Mouse (Mus musculus): Measurements from ENCODE around the gene Tor3a. TPM values are rescaled to one million over a fixed set of nuclear protein-coding genes. Genes with fewer than 3 reads are reported as not detected.
A peak's percentile ranks its signal among the peaks of the same experiment; 100 is the strongest.

Gene Tor3a
- polyA plus RNA-seq, 2 experiments, result 2.2 to 3.0 TPM

DNA sequence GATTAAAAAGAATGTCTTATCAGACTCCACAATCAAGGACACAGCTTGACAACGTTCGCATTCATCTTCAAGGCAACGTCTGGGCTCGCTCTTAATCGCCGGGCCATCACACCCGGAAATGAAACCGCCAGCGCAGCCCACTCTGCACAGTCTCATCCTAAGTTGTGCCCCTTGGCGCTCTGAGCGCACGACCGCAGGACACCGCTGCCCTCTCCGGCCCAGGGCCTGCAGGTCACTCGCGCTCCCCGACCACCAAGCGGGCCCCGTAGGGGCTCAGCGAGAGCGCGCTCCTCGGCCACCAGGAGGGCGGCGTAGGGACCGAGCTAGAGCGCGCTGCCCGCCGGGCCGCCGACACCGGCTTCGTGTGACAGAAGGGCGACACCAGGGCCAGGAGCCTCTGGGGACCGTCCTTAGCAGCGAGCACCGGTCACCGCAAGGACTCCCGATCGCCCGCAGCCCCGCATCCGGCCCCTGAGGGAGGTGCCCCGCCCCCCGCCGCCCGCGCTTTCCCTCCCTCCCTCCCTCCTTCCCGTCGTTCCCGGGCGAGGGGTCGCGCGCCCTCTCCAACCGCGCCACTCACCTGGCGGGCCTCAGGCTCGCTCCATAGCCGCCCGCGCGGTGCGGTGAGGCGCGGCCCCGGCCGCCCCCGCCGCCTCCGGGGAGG, 44.3 kb upstream of the Tor3a start:
- ATAC-seq (ENCODE audit: insufficient read depth) (peak; percentile 63), DNase-seq (ENCODE audit: low read depth in 3 of 3, low spot score in 3 of 3) (peak in 1 of 3 experiments; percentile 50)
- no peaks in the 10 kb centered on the region for H3K9me3 ChIP-seq (ENCODE audit: control insufficient read depth, low read length)
- peaks cover 17 to 19% of the 10 kb centered on the region in 2 experiments for H3K4me1 ChIP-seq (replicated peaks; ENCODE audit: control insufficient read depth in 2 of 2, insufficient read depth in 2 of 2, low read length in 1 of 2)
- peak overlapping the region; percentile 91 for H3K9ac ChIP-seq (replicated peaks)
- peak overlapping the region; percentile 72 for H3K27ac ChIP-seq
- H3K4me3 ChIP-seq (ENCODE audit: insufficient read depth in 1 of 2, low read depth in 2 of 2, low read length in 2 of 2), result peak overlapping the region; percentile 84 to 95
- H3K27me3 ChIP-seq (ENCODE audit: control insufficient read depth, insufficient read depth, low read length), result no peaks in the 10 kb centered on the region
- under 1% methylated on average over 59 of the region's 73 CpGs for WGBS (ENCODE audit: insufficient replicate concordance)
- H3K36me3 ChIP-seq (replicated peaks; ENCODE audit: control insufficient read depth, insufficient read depth, low read depth), result no peaks in the 10 kb centered on the region; the same call in 1 of the 2 replicates
- peak overlapping the region; percentile 93 for H3K4me2 ChIP-seq (ENCODE audit: low read depth)
- TF ChIP-seq EP300 (IDR thresholded peaks at IDR 0.05; ENCODE audit: low read depth), result no peak
- no peak for TF ChIP-seq CTCF (IDR thresholded peaks at IDR 0.05; ENCODE audit: low read depth)

DNA sequence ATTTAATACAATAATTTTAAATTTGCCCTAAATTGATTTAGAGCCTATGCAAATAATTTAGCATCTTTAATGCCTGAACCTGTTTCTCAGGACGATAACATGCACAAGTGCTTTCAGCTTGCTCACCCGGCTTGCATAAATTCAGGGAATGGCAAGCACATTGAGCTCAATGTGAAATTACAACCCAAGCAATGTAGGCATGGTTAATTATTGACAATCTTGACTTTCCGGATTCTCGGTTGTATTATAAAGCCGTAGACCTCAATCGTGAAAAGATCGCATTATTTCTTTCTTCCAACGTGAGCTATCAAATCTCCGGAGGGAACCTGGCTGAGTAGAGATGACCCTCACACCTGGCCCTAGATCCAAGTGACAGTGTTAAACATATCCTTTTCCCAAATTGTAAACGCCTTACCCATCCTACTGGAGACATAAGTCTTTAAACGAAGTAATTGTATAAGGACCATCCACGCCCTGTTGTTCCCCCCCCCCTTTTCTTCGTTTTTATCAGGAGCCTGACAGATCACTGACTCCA, 43.7 kb upstream of the Tor3a start:
- ATAC-seq (ENCODE audit: insufficient read depth), result no peak
- DNase-seq (ENCODE audit: low read depth in 3 of 3, low spot score in 3 of 3), result no peak
- Histone ChIP-seq H3K27me3 (ENCODE audit: control insufficient read depth, insufficient read depth, low read length) (no peaks in the 10 kb centered on the region), H3K36me3 (replicated peaks; ENCODE audit: control insufficient read depth, insufficient read depth, low read depth) (no peaks in the 10 kb centered on the region; the same call in 1 of the 2 replicates), H3K27ac (peak overlapping the region; percentile 72), H3K4me3 (ENCODE audit: insufficient read depth in 1 of 2, low read depth in 2 of 2, low read length in 2 of 2) (peak overlapping the region; percentile 84 to 95), H3K4me2 (ENCODE audit: low read depth) (peak overlapping the region; percentile 93), H3K9me3 (ENCODE audit: control insufficient read depth, low read length) (no peaks in the 10 kb centered on the region), H3K4me1 (replicated peaks; ENCODE audit: control insufficient read depth in 2 of 2, insufficient read depth in 2 of 2, low read length in 1 of 2) (peaks cover 17 to 19% of the 10 kb centered on the region in 2 experiments), H3K9ac (replicated peaks) (peak overlapping the region; percentile 91)
- 21% methylated on average over 13 of the region's 13 CpGs for WGBS (ENCODE audit: insufficient replicate concordance)
- no peak for TF ChIP-seq CTCF (IDR thresholded peaks at IDR 0.05; ENCODE audit: low read depth)
- no peak for TF ChIP-seq EP300 (IDR thresholded peaks at IDR 0.05; ENCODE audit: low read depth)

DNA sequence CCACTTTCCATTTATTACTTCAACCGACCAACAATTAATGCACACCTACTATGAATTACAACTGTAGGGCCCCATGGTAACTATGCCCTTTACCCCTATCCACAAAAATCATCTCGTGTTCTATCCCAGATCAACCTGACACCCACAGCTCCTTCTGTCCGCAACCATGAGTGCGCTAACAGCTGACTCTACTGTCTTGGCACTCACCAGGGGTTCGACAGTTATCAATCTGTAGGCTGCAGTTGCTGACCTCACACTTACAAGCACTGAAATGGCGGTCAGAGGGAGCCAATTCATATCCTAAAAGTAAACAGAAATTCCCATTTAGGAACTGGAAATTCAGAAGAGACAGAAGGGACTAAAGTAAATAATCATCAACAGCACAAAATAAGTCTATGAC, 42.5 kb upstream of the Tor3a start:
- DNase-seq (ENCODE audit: low read depth in 3 of 3, low spot score in 3 of 3), result no peak
- no peak overlapping the region for H3K4me2 ChIP-seq (ENCODE audit: low read depth)
- no peak for TF ChIP-seq EP300 (IDR thresholded peaks at IDR 0.05; ENCODE audit: low read depth)
- TF ChIP-seq CTCF (IDR thresholded peaks at IDR 0.05; ENCODE audit: low read depth), result no peak
- H3K36me3 ChIP-seq (replicated peaks; ENCODE audit: control insufficient read depth, insufficient read depth, low read depth), result no peaks in the 10 kb centered on the region; the same call in 1 of the 2 replicates
- H3K4me1 ChIP-seq (replicated peaks; ENCODE audit: control insufficient read depth in 2 of 2, insufficient read depth in 2 of 2, low read length in 1 of 2), result peaks cover 15 to 19% of the 10 kb centered on the region in 2 experiments
- H3K9ac ChIP-seq (replicated peaks), result no peak overlapping the region
- H3K9me3 ChIP-seq (ENCODE audit: control insufficient read depth, low read length), result no peaks in the 10 kb centered on the region
- no peak overlapping the region for H3K27ac ChIP-seq
- ATAC-seq (ENCODE audit: insufficient read depth), result no peak
- 77% methylated on average over 6 of the region's 6 CpGs for WGBS (ENCODE audit: insufficient replicate concordance)
- no peaks in the 10 kb centered on the region for H3K27me3 ChIP-seq (ENCODE audit: control insufficient read depth, insufficient read depth, low read length)
- no peak overlapping the region for H3K4me3 ChIP-seq (ENCODE audit: insufficient read depth in 1 of 2, low read depth in 2 of 2, low read length in 2 of 2)

DNA sequence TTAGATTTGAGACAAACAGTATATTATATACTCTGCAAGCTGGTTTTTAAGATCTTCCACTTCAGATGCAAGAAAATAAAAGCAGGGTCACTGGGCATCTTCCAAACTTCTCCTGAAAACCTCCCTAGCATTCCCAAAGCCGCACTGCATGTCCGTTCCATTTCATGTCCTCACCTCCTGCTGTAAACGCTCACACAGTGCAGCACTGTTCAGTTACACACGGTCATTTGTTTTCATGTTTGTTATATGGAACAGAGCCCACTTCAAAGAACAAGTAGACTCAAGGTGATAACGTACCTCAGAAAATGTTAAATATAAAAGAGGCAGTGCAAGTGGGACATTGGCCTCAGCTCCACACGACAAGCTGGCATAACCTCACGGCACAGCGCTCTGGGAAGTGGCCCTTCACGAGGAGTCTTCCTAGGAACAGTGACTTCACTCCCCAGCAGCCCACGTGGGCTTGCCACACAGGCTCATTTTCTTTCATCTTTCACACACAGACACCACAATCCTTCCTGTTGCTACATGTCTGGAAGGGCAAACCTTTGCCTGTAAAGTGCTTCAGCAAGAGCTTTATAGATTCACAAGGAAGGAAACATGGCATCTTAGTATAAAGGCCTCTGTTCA, 36.4 kb upstream of the Tor3a start:
- Histone ChIP-seq H3K4me2 (ENCODE audit: low read depth) (no peak overlapping the region), H3K27me3 (ENCODE audit: control insufficient read depth, insufficient read depth, low read length) (no peaks in the 10 kb centered on the region), H3K4me1 (replicated peaks; ENCODE audit: control insufficient read depth in 2 of 2, insufficient read depth in 2 of 2, low read length in 1 of 2) (peaks cover 3% of the 10 kb centered on the region in 2 experiments; a peak in 1 of 4 replicates), H3K36me3 (replicated peaks; ENCODE audit: control insufficient read depth, insufficient read depth, low read depth) (peaks cover 2% of the 10 kb centered on the region), H3K9me3 (ENCODE audit: control insufficient read depth, low read length) (no peaks in the 10 kb centered on the region), H3K9ac (replicated peaks) (no peak overlapping the region), H3K27ac (no peak overlapping the region), H3K4me3 (ENCODE audit: insufficient read depth in 1 of 2, low read depth in 2 of 2, low read length in 2 of 2) (no peak overlapping the region)
- ATAC-seq (ENCODE audit: insufficient read depth) (no peak), DNase-seq (ENCODE audit: low read depth in 3 of 3, low spot score in 3 of 3) (no peak)
- 67% methylated on average over 10 of the region's 10 CpGs for WGBS (ENCODE audit: insufficient replicate concordance)
- TF ChIP-seq EP300 (IDR thresholded peaks at IDR 0.05; ENCODE audit: low read depth), result no peak
- TF ChIP-seq CTCF (IDR thresholded peaks at IDR 0.05; ENCODE audit: low read depth), result no peak

DNA sequence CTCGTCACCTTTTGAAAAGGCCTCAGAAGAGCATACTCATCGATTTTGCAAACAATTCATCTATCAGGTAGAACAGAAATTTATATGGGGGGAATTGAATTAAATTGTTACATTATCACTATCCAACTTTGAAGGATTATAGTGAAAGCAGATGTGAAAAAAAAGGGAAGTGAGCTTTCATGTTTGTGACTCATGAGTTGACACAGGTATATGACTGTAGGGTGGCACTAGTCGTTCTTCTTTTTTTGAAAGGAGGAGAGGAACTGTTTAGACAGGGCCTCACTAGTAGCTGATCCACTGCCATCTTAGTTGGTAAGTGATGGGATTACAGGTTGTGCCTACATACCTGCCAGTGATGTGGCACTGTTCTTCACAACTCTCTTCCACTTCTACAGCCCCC, 34.5 kb upstream of the Tor3a start:
- WGBS (ENCODE audit: insufficient replicate concordance), result 56% methylated on average over 3 of the region's 3 CpGs

More for the DNA sequence above, 34.5 kb upstream of the Tor3a start:
- peaks cover 9% of the 10 kb centered on the region for H3K36me3 ChIP-seq (replicated peaks; ENCODE audit: control insufficient read depth, insufficient read depth, low read depth)
- H3K4me2 ChIP-seq (ENCODE audit: low read depth), result no peak overlapping the region
- no peaks in the 10 kb centered on the region for H3K9me3 ChIP-seq (ENCODE audit: control insufficient read depth, low read length)
- H3K27me3 ChIP-seq (ENCODE audit: control insufficient read depth, insufficient read depth, low read length), result no peaks in the 10 kb centered on the region
- no peak for TF ChIP-seq CTCF (IDR thresholded peaks at IDR 0.05; ENCODE audit: low read depth)
- H3K4me1 ChIP-seq (replicated peaks; ENCODE audit: control insufficient read depth in 2 of 2, insufficient read depth in 2 of 2, low read length in 1 of 2), result peaks cover 3 to 4% of the 10 kb centered on the region in 2 experiments; a peak in 1 of 4 replicates
- H3K27ac ChIP-seq, result no peak overlapping the region
- H3K9ac ChIP-seq (replicated peaks), result no peak overlapping the region
- no peak for DNase-seq (ENCODE audit: low read depth in 3 of 3, low spot score in 3 of 3)
- ATAC-seq (ENCODE audit: insufficient read depth), result no peak
- no peak overlapping the region for H3K4me3 ChIP-seq (ENCODE audit: insufficient read depth in 1 of 2, low read depth in 2 of 2, low read length in 2 of 2)

Measured in liver, embryonic 14.5 days (tissue).